Mouse (Mus musculus) intestine, embryonic 16.5 days (tissue): ENCODE results near the gene Cldn20. TPM values are rescaled to one million over a fixed set of nuclear protein-coding genes. Genes with fewer than 3 reads are reported as not detected.

Experiments used
- ATAC-seq: fragments of 200-750 bp; cut with Nextera tagmentation; 2 replicates; pipeline ENCODE4 v1.8.0; 2017; ENCODE audit warnings: moderate TSS enrichment, moderate library complexity
- H3K27ac ChIP-seq: fragments of 300-500 bp; sonication (generic); 2 replicates; pipeline ENCODE4 v1.5.1; 2014; ENCODE audit warnings: mild to moderate bottlenecking, low read length
- H3K27me3 ChIP-seq: fragments of 300-500 bp; sonication (generic); replicated peaks from 2 replicates; pipeline ENCODE4 v1.6.1; 2014; ENCODE audit warnings: low read length, control low read depth, mixed read lengths; ENCODE audit not compliant: control insufficient read depth, insufficient read depth
- H3K36me3 ChIP-seq: fragments of 300-500 bp; sonication (generic); 2 replicates; pipeline ENCODE4 v1.6.1; 2014; ENCODE audit warnings: low read length, control low read depth; ENCODE audit not compliant: control insufficient read depth, insufficient read depth
- H3K4me1 ChIP-seq: fragments of 300-500 bp; sonication (generic); 2 replicates; pipeline ENCODE4 v1.6.1; 2014; ENCODE audit warnings: low read length, control low read depth, mixed read lengths; ENCODE audit not compliant: control insufficient read depth, insufficient read depth
- H3K4me2 ChIP-seq: fragments of 300-500 bp; sonication (generic); 2 replicates; pipeline ENCODE4 v1.6.1; 2014; ENCODE audit warnings: low read depth, low read length, control low read depth
- H3K4me3 ChIP-seq: fragments of 300-500 bp; sonication (generic); 2 replicates; pipeline ENCODE4 v1.5.1; 2014; ENCODE audit warnings: mild to moderate bottlenecking, low read length
- H3K9ac ChIP-seq: fragments of 300-500 bp; sonication (generic); 2 replicates; pipeline ENCODE4 v1.6.1; 2014; ENCODE audit warnings: low read depth, low read length
- H3K9me3 ChIP-seq: fragments of 300-500 bp; sonication (generic); 2 replicates; pipeline ENCODE4 v1.6.1; 2016; ENCODE audit warnings: low read length, control low read depth; ENCODE audit not compliant: control insufficient read depth
- WGBS: fragments of 180-500 bp; shearing (Covaris S2); extraction: QIAGEN DNeasy Blood & Tissue Kit; methylation state at CpG from one replicate; pipeline ENCODE4 v1.1.7; 2014; 5-methylcytosine and 5-hydroxymethylcytosine counted together
- polyA plus RNA-seq: library from polyadenylated mRNA; unstranded; fragments of >200 nt; fragmentation: Nextera tagmentation; extraction: Ambion mirVana; gene quantifications from 2 replicates; pipeline ENCODE4 v1.2.1, GENCODE M21; 2015

Cldn20 gene
- polyA plus RNA-seq, 1 experiment from 2014 or later = 0.22 TPM

DNA sequence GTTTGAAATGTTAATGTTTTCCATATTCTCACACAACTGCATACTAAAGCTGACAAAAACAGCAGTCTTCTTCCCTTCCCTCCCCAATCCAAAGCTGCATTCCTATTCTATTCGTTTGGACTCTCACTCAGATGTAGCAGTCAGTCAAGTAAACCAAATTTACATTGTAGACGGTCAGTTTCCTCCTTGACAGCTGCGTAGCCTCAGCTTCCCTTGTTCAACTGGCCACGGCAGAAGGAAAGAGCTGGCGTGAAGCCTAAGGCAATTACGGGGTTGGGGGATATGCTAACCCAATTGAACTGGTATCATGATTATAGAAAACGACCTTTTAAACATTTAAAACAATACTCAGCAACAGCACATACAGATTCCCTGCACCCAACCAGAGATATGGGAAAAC is 15.4 kb downstream of the Cldn20 start:
- no peak overlapping the region for H3K27ac ChIP-seq
- no peak overlapping the region for H3K4me3 ChIP-seq
- H3K4me2 ChIP-seq = no peak overlapping the region
- no peaks in the 10 kb centered on the region for H3K9me3 ChIP-seq
- H3K27me3 ChIP-seq = no peaks in the 10 kb centered on the region
- 65% methylated on average over 7 of the region's 7 CpGs for WGBS
- no peak overlapping the region for H3K9ac ChIP-seq
- H3K36me3 ChIP-seq = no peaks in the 10 kb centered on the region
- no peaks in the 10 kb centered on the region for H3K4me1 ChIP-seq
- no peak for ATAC-seq

DNA sequence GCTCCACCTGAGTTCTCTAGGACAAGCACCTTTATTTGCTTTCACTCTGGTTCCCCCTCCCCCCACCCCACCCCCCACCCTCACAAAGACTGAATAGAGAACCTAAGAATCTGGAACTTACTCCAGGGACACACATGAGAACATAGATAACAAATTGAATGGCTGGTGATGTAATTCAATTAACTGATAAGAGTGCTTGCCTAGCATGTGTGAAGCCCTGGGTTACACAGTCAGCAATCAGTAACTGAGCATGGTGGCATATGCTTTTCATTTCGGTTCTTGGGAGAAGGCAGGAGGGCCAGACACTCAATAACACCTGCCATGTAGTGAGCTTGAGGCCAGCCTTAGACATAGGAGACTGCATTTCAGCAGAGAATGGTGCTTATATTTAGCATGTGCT is 23.9 kb downstream of the Cldn20 start:
- Histone ChIP-seq H3K9me3 (no peaks in the 10 kb centered on the region), H3K27me3 (no peaks in the 10 kb centered on the region), H3K4me3 (no peak overlapping the region), H3K36me3 (no peaks in the 10 kb centered on the region), H3K4me1 (peaks cover 3% of the 10 kb centered on the region; the same call in 1 of the 2 replicates), H3K9ac (no peak overlapping the region), H3K4me2 (peak overlapping the region; percentile 74), H3K27ac (0 out of 2 replicates have a peak overlapping the region, but pooled peaks have one; percentile 21)
- WGBS = 74% methylated on average over 1 of the region's 1 CpGs
- 0 out of 2 replicates have a peak, but pooled peaks have one; percentile 6 for ATAC-seq

DNA sequence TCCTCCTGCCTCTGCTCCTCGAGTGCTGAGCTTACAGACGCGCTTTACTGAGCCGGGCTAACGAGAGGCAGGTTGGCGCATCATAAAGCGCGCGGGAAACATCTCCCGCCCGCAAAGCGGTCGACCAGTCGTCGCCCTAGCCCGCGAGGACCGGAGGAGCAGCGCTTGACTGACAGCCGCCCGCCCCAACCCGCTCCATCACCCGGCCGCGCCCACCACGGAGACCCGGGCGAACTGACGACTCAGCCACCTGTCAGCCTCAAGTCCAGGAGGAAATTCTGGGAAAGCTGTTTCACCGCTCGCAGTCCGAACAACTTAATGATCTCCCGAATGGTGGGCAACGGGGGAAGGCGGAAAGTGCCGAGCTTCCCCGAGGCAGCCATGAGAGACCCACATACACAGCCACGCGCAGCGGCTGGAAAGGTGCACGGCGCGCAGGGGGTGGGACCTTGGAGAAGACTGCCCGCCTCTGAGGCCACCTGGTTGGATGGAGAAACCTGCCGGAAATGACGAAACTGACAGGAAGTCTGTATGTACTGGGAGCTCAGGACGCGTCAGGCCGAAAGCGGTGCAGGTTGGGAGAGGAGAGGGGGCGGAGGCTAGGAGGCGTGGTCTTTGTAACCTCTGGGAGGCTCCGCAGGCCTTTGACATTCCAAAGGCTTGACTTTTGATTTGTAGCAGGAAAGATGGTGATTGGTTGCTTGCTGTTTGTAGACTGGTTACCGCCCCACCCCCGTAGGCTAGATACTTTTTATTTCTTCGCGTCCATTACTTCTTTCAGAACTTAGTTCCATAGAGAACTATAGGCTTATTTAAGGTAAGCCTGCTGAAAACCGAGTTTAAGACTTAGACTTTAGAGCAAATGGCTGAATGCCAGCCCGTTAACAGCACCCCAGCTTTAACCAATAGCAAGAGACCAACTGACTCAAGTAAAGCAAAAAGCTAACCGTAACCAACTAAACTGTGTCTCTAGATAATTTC is 25.3 kb downstream of the Cldn20 start, which contains the start of gene Tfb1m:
Tfb1m (minus strand) TSS at position 451 of the 981 bp plus-strand sequence.
- ATAC-seq = peak; percentile 100

DNA sequence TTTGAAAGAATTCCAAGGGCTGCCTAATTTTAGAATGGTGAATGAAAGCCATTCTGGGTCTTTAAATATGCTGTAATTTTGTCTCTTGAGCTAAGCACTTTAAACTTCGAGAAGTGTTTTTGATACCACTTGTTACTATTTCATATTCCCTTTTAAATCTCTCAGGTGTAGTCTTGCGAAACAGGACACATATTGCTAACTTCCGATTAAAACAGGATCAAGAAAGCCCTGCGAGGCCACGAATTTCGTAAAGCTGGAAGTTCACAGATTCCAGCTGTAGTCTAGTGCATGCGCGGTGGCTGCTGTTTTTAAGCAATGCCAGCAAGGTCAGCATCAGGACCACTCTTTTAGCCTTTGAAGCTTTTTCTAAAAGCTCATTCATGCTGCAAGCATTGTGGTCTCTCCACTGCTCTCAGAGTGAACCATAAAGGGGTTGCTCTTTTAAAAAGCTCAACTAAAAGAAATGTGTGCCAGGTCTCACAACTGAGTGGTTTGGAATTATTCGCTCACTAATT is 26.1 kb downstream of the Cldn20 start:
- Histone ChIP-seq H3K27ac (peak overlapping the region; percentile 79; the same call in 1 of the 2 replicates), H3K4me3 (peak overlapping the region; percentile 65), H3K4me1 (peaks cover 3% of the 10 kb centered on the region; the same call in 1 of the 2 replicates), H3K4me2 (peak overlapping the region; percentile 47), H3K9ac (peak overlapping the region; percentile 45; the same call in 1 of the 2 replicates), H3K27me3 (no peaks in the 10 kb centered on the region), H3K9me3 (no peaks in the 10 kb centered on the region), H3K36me3 (no peaks in the 10 kb centered on the region)
- ATAC-seq = no peak
- WGBS = 77% methylated on average over 9 of the region's 9 CpGs

More for the DNA sequence above, 25.3 kb downstream of the Cldn20 start, which contains the start of gene Tfb1m:
- Histone ChIP-seq H3K4me3 (peak within 1 kb of the TSS; percentile 65), H3K36me3 (no peaks in the 10 kb centered on the region), H3K27me3 (no peaks in the 10 kb centered on the region), H3K27ac (peak within 1 kb of the TSS; percentile 87), H3K4me2 (peak within 1 kb of the TSS; percentile 74), H3K9me3 (no peaks in the 10 kb centered on the region), H3K9ac (peak within 1 kb of the TSS; percentile 65), H3K4me1 (peaks cover 3% of the 10 kb centered on the region; the same call in 1 of the 2 replicates)
- WGBS = under 1% methylated on average over 60 of the region's 60 CpGs

DNA sequence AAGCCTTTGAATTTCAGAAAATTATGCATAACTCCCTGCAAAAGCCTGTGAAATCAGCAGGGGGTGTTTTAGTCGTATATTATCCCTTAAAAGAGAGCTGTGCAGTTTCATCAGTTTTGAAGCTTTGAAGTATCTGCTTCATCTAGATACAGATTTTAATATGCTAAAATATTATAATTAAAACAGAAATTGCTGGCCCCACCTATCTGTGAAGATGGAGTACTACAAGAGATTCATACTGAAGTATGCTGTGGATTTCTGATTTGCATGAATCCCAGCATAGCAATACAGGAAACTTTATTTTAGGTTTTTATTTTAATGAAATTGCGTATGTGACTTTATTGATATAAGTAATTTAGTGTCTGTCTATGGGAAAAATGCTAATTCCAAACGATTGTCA is 28.2 kb downstream of the Cldn20 start:
- Histone ChIP-seq H3K4me1 (peaks cover 3% of the 10 kb centered on the region; the same call in 1 of the 2 replicates), H3K36me3 (no peaks in the 10 kb centered on the region), H3K4me2 (no peak overlapping the region), H3K27me3 (no peaks in the 10 kb centered on the region), H3K9me3 (no peaks in the 10 kb centered on the region), H3K27ac (no peak overlapping the region), H3K9ac (no peak overlapping the region), H3K4me3 (no peak overlapping the region)
- ATAC-seq = no peak
- 79% methylated on average over 3 of the region's 3 CpGs for WGBS

DNA sequence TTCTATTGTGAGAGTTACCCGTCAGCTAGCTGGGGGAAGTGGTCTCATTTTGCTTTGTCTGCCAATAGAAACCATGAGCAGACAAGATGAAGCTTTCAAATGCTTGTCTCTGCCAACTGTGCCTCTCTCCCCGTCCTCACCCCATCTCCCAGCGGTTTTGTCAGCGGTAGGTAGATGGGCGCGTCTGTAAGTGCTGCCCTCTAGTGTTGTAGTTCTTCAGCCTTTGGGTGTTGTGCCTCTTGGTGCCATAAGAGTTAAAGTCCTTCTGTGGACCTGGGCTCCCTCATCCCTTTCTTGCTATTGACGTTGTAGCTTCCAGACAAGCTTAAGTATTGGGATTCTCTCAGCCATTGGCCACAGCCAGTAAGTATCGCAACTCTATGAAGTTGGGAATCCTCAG is 30.1 kb downstream of the Cldn20 start:
- no peak overlapping the region for H3K4me2 ChIP-seq
- H3K9me3 ChIP-seq = no peaks in the 10 kb centered on the region
- no peaks in the 10 kb centered on the region for H3K27me3 ChIP-seq
- no peak overlapping the region for H3K4me3 ChIP-seq
- 45% methylated on average over 8 of the region's 8 CpGs for WGBS
- no peak overlapping the region for H3K27ac ChIP-seq
- no peak for ATAC-seq
- H3K9ac ChIP-seq = no peak overlapping the region
- no peaks in the 10 kb centered on the region for H3K4me1 ChIP-seq
- no peaks in the 10 kb centered on the region for H3K36me3 ChIP-seq

DNA sequence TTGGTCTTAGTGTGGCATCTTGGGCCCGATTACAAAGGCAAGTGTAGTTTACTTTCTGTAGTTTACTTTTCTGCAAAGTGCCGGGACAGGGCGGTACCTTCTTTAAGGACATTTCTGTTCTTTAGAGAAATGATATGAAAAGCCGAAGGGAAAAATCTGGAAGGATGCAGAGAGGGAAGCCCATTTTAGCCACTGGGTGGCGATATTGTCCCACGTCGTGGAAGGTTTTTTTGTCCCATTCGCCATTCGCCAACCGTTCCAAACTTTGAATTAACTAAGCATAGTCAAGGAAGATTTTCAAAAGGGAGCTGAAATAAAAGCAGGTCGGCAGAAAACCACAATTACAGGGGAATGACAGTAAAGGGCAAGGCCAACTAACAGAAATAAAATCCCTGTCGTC is 38.5 kb downstream of the Cldn20 start:
- no peak overlapping the region for H3K9ac ChIP-seq
- no peak overlapping the region for H3K27ac ChIP-seq
- no peaks in the 10 kb centered on the region for H3K27me3 ChIP-seq
- no peak overlapping the region for H3K4me3 ChIP-seq
- whole genome bisulfite sequencing = 3% methylated on average over 12 of the region's 12 CpGs
- no peaks in the 10 kb centered on the region for H3K9me3 ChIP-seq
- H3K36me3 ChIP-seq = no peaks in the 10 kb centered on the region
- H3K4me2 ChIP-seq = peak overlapping the region; percentile 36; the same call in 1 of the 2 replicates
- 0 out of 2 replicates have a peak, but pooled peaks have one; percentile 38 for ATAC-seq
- H3K4me1 ChIP-seq = no peaks in the 10 kb centered on the region
